Mouse (Mus musculus) lung, adult 2 months (tissue): ENCODE data around the gene Gm47791.

Source experiments
- CTCF ChIP-seq: fragments of 200-500 bp; IDR thresholded peaks from 2 replicates; pipeline ENCODE4 v1.5.1; 2011; ENCODE audit warnings: mild to moderate bottlenecking, low read length, control low read depth; ENCODE audit not compliant: insufficient read depth
- POLR2A ChIP-seq: fragments of 200-500 bp; IDR thresholded peaks from 2 replicates; pipeline ENCODE4 v1.6.1; 2011; ENCODE audit warnings: low read depth, mild to moderate bottlenecking, control low read depth, low read length, borderline replicate concordance; ENCODE audit errors: extremely low read depth

- no peak for TF ChIP-seq CTCF
- TF ChIP-seq POLR2A: no peak
Measured at GRCm38 (mm10) chr1:82746408-82746807, 24.6 kb downstream of the Gm47791 start.
